Mouse (Mus musculus) ES-E14 (cell line): ENCODE data around the gene Pkhd1.

Experiments used
- HCFC1 ChIP-seq: IDR thresholded peaks from 2 replicates; pipeline ENCODE4 v1.6.1; 2012; ENCODE audit warnings: low read length, inconsistent platforms, borderline replicate concordance; ENCODE audit not compliant: insufficient read depth
- ZC3H11A ChIP-seq: IDR thresholded peaks from 2 replicates; pipeline ENCODE4 v1.6.1; 2012; ENCODE audit warnings: low read depth, mild to moderate bottlenecking, inconsistent platforms, low read length, borderline replicate concordance
- ZNF384 ChIP-seq: IDR thresholded peaks from 2 replicates; pipeline ENCODE4 v1.6.1; 2012; ENCODE audit warnings: low read depth, low read length, inconsistent platforms

- TF ChIP-seq ZC3H11A = no peak
- TF ChIP-seq ZNF384 = no peak
- no peak for TF ChIP-seq HCFC1
These were observed 315.5 kb downstream of the Pkhd1 start for GRCm38 (mm10) chr1:20302187-20302942.
